8 mouse cellular contexts compared by ENCODE assay signal in genomic region chr10:96619951-96620889, GRCm38 (mm10). TPM values are rescaled to one million over a fixed set of nuclear protein-coding genes. Genes with fewer than 3 reads are reported as not detected.
DNase-seq lines count a peak whose midpoint lies in the region; ATAC-seq and TF ChIP-seq lines count a peak whose summit lies in the region.

No protein-coding gene starts in this region.

- H3K27ac ChIP-seq in spleen, adult 2 months (ENCODE audit: insufficient read depth, low read length) = peak overlapping the region; percentile 86
- H3K27ac ChIP-seq in hindbrain, embryonic 16.5 days (ENCODE audit: low read depth, low read length) = no peak overlapping the region; the same call in 1 of the 2 replicates
- no peak overlapping the region for H3K27ac ChIP-seq in neural tube, embryonic 12.5 days

- no peak; the same call in 1 of the 2 replicates for TF ChIP-seq POLR2A in spleen, adult 2 months (IDR thresholded peaks at IDR 0.05; ENCODE audit: low read depth, low read length)

- no peaks in the 10 kb centered on the region for H3K9me3 ChIP-seq in hindbrain, embryonic 16.5 days (ENCODE audit: control insufficient read depth, low read length)
- no peaks in the 10 kb centered on the region for H3K9me3 ChIP-seq in neural tube, embryonic 12.5 days

- WGBS in spleen, adult 2 months = 30% methylated on average over 8 of the region's 8 CpGs
- 30% methylated on average over 8 of the region's 8 CpGs for WGBS in hindbrain, embryonic 16.5 days
- WGBS in neural tube, embryonic 12.5 days = 46% methylated on average over 8 of the region's 8 CpGs

- peak overlapping the region; percentile 87 for H3K4me2 ChIP-seq in hindbrain, embryonic 16.5 days (ENCODE audit: low read length)
- H3K4me2 ChIP-seq in neural tube, embryonic 12.5 days (replicated peaks) = peak overlapping the region; percentile 88

- peak; percentile 52 to 56 for DNase-seq in cerebellum, postnatal 10 days
- no peak for DNase-seq in cerebellum, adult 8-10 months
- no peak for DNase-seq in spleen, adult 2 months (ENCODE audit: low read depth in 1 of 2, low spot score in 2 of 2)
- DNase-seq in spleen, postnatal 10 days (ENCODE audit: low spot score in 2 of 2) = no peak
- DNase-seq in adrenal gland, postnatal 4 days (ENCODE audit: low spot score in 2 of 2) = no peak
- no peak for DNase-seq in frontal cortex, postnatal 14 days (ENCODE audit: low spot score in 2 of 2)

- peaks cover 8% of the 10 kb centered on the region; the same call in 1 of the 2 replicates for H3K4me1 ChIP-seq in spleen, adult 2 months (ENCODE audit: control insufficient read depth, insufficient read depth, insufficient read length)
- H3K4me1 ChIP-seq in hindbrain, embryonic 16.5 days (ENCODE audit: control insufficient read depth, insufficient read depth, low read depth, low read length) = peaks cover 38% of the 10 kb centered on the region
- H3K4me1 ChIP-seq in neural tube, embryonic 12.5 days = peaks cover 39% of the 10 kb centered on the region

- peak overlapping the region; percentile 63 for H3K9ac ChIP-seq in hindbrain, embryonic 16.5 days (ENCODE audit: low read depth, low read length)
- peak overlapping the region; percentile 59 for H3K9ac ChIP-seq in neural tube, embryonic 12.5 days

- peaks cover 38% of the 10 kb centered on the region for H3K36me3 ChIP-seq in spleen, adult 2 months (ENCODE audit: control insufficient read depth, insufficient read depth, low read length)
- H3K36me3 ChIP-seq in hindbrain, embryonic 16.5 days (ENCODE audit: control insufficient read depth, insufficient read depth, low read length) = peaks cover 2% of the 10 kb centered on the region; the same call in 1 of the 2 replicates
- H3K36me3 ChIP-seq in neural tube, embryonic 12.5 days = peaks cover 24% of the 10 kb centered on the region

- TF ChIP-seq CTCF in spleen, adult 2 months (IDR thresholded peaks at IDR 0.05; ENCODE audit: extremely low read depth, insufficient read depth, insufficient read length, insufficient replicate concordance) = no peak

- ATAC-seq in hindbrain, embryonic 16.5 days = no peak
- ATAC-seq in neural tube, embryonic 12.5 days (ENCODE audit: low FRiP score, low read depth) = no peak

- no peaks in the 10 kb centered on the region for H3K27me3 ChIP-seq in spleen, adult 2 months (ENCODE audit: control insufficient read depth, insufficient read depth, low read length)
- H3K27me3 ChIP-seq in hindbrain, embryonic 16.5 days (replicated peaks; ENCODE audit: control insufficient read depth, insufficient read depth, low read length) = no peaks in the 10 kb centered on the region
- H3K27me3 ChIP-seq in neural tube, embryonic 12.5 days (replicated peaks) = no peaks in the 10 kb centered on the region

- peak overlapping the region; percentile 66 for H3K4me3 ChIP-seq in spleen, adult 2 months (ENCODE audit: extremely low read depth, insufficient read depth, insufficient read length)
- H3K4me3 ChIP-seq in hindbrain, embryonic 16.5 days (ENCODE audit: low read length) = peak overlapping the region; percentile 51
- peak overlapping the region; percentile 56 for H3K4me3 ChIP-seq in neural tube, embryonic 12.5 days

RNA-seq across cellular contexts. Expression of gene Btg1, which starts 3.4 kb away (rescaled TPM):
- polyA plus RNA-seq in spleen, adult 2 months (2012; rRNA removed) = 139 and 152 TPM in 2 replicates
- polyA plus RNA-seq in hindbrain, embryonic 16.5 days (2015; fragmentation: Nextera tagmentation; extraction: Ambion mirVana) = 34.8 and 41.1 TPM in 2 replicates
- polyA plus RNA-seq in neural tube, embryonic 12.5 days (2016; fragmentation: Nextera tagmentation; extraction: Ambion mirVana) = 67.8 and 69.5 TPM in 2 replicates
- total RNA-seq in adrenal gland, postnatal 4 days (2021) = 100 to 1,000 TPM; 121 to 124 TPM

Comparison
In these comparisons a context has a peak if more than half of its experiments do, and no peak if none do; other contexts are left out.
1. DNase-seq: peak in cerebellum, postnatal 10 days (2 of 2); none in cerebellum, adult 8-10 months (single experiment), spleen, adult 2 months (0 of 2), spleen, postnatal 10 days (0 of 2), adrenal gland, postnatal 4 days (0 of 2) and frontal cortex, postnatal 14 days (0 of 2).
2. Peak in every context shown above with its lines, with median percentiles within 50 percentile points of each other: H3K4me3 ChIP-seq.